Mouse (Mus musculus) c-Kit-positive CD71-positive TER-119-negative erythroid progenitor cells, embryonic 14.5 days (primary cell): ENCODE results near the gene Vmn2r44.
"Not testable (repeated sequence)": the region's sequence is repeated elsewhere in the genome, so short reads cannot be mapped to it uniquely, and the experiment has no call there.

Experiments used
- DNase-seq: peaks from one replicate; pipeline ENCODE4 v3.0.0-alpha.2; 2013; ENCODE audit warnings: low read depth

The Vmn2r44 gene

DNA sequence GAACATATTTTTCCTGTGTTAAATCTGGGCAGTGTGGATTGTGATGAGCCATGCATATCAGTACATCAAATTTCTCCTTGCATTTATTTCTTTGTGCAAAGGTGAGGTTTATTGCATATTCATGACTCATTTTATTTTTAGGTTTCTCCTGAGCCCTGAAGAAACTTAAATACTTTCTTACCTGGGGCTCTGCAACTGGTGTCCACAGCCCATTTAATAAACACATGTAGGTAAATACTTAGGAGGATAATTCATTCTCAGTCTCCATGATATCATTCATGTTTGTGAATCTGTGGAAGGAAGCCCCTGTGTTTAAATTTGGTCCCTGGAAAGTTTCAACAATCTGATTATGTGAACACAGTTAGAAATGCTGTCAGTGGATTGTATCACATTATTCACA, at the start of gene Vmn2r44:
TSS of gene Vmn2r44 (minus strand) at position 101 of the 400 bp plus-strand sequence.
- not testable (repeated sequence) for DNase-seq

- not testable (repeated sequence) for DNase-seq
Measured at GRCm38 (mm10) chr7:8357879-8358278, 25.3 kb downstream of the Vmn2r44 start.
